Mouse (Mus musculus) limb, embryonic 14.5 days (tissue): ENCODE measurements at regions not wholly inside any gene's neighbourhood (a gene's known extent, or its start where the extent isn't known, plus 50 kb on each side); places are given as distances from the start of the nearest gene placed in this dataset.
A peak's percentile ranks its signal among the peaks of the same experiment; 100 is the strongest.

ENCODE experiments used
- ATAC-seq: fragments of 200-750 bp; cut with Nextera tagmentation; 2 replicates; pipeline ENCODE4 v1.8.0; 2017; ENCODE audit warnings: low read depth, moderate number of reproducible peaks, moderate TSS enrichment; ENCODE audit not compliant: low FRiP score
- DNase-seq: peaks from one replicate; pipeline ENCODE4 v3.0.0-alpha.2; 2015; ENCODE audit warnings: low spot score
- H3K27ac ChIP-seq: fragments of 300-500 bp; sonication (generic); replicated peaks from 2 replicates; pipeline ENCODE4 v1.5.1; 2014; ENCODE audit warnings: low read depth, mild to moderate bottlenecking, low read length, moderate library complexity, mixed read lengths
- H3K27me3 ChIP-seq: fragments of 300-500 bp; sonication (generic); 2 replicates; pipeline ENCODE4 v1.6.1; 2014; ENCODE audit warnings: low read length, mixed read lengths; ENCODE audit not compliant: control insufficient read depth, insufficient read depth
- H3K36me3 ChIP-seq: fragments of 300-500 bp; sonication (generic); 2 replicates; pipeline ENCODE4 v1.6.1; 2014; ENCODE audit warnings: mild to moderate bottlenecking, low read length, moderate library complexity, mixed read lengths; ENCODE audit not compliant: control insufficient read depth, insufficient read depth
- H3K4me1 ChIP-seq: fragments of 300-500 bp; sonication (generic); 2 replicates; pipeline ENCODE4 v1.6.1; 2014; ENCODE audit warnings: antibody characterized with exemption, low read length, mixed read lengths; ENCODE audit not compliant: control insufficient read depth, insufficient read depth
- H3K4me2 ChIP-seq: fragments of 300-500 bp; sonication (generic); replicated peaks from 2 replicates; pipeline ENCODE4 v1.6.1; 2014; ENCODE audit warnings: low read depth, mild to moderate bottlenecking, low read length, moderate library complexity; ENCODE audit not compliant: severe bottlenecking
- H3K4me3 ChIP-seq: fragments of 300-500 bp; sonication (generic); replicated peaks from 2 replicates; pipeline ENCODE4 v1.5.1; 2014; ENCODE audit warnings: low read length
- H3K9ac ChIP-seq: fragments of 300-500 bp; sonication (generic); 2 replicates; pipeline ENCODE4 v1.6.1; 2014; ENCODE audit warnings: mild to moderate bottlenecking, low read depth, low read length, moderate library complexity; ENCODE audit not compliant: severe bottlenecking
- H3K9me3 ChIP-seq: fragments of 300-500 bp; sonication (generic); 2 replicates; pipeline ENCODE4 v1.6.1; 2016; ENCODE audit warnings: low read length; ENCODE audit not compliant: control insufficient read depth
- POLR2A ChIP-seq: fragments of 200-500 bp; IDR thresholded peaks from 2 replicates; pipeline ENCODE4 v1.8.0; 2012; ENCODE audit warnings: inconsistent platforms, mild to moderate bottlenecking, moderate library complexity, borderline replicate concordance; ENCODE audit not compliant: insufficient read depth, insufficient read length; ENCODE audit errors: extremely low read depth
- WGBS: fragments of 180-500 bp; shearing (Covaris S2); extraction: QIAGEN DNeasy Blood & Tissue Kit; methylation state at CpG from one replicate; pipeline ENCODE4 v1.1.7; 2014; 5-methylcytosine and 5-hydroxymethylcytosine counted together

GRCm38 (mm10) chr5:46740034-46740582, 882.7 kb upstream of the Lcorl start:
- Histone ChIP-seq H3K27me3 (no peaks in the 10 kb centered on the region), H3K9ac (no peak overlapping the region), H3K9me3 (no peaks in the 10 kb centered on the region), H3K27ac (no peak overlapping the region), H3K4me1 (0 out of 2 replicates have a peak, but pooled peaks cover 3% of the 10 kb centered on the region), H3K4me2 (no peak overlapping the region), H3K4me3 (no peak overlapping the region), H3K36me3 (no peaks in the 10 kb centered on the region)
- no peak for DNase-seq
- 40% methylated on average over 2 of the region's 2 CpGs for WGBS
- ATAC-seq = no peak
- no peak for TF ChIP-seq POLR2A

- Histone ChIP-seq H3K27me3 (no peaks in the 10 kb centered on the region), H3K4me3 (no peak overlapping the region), H3K9me3 (no peaks in the 10 kb centered on the region), H3K9ac (no peak overlapping the region), H3K36me3 (no peaks in the 10 kb centered on the region), H3K4me2 (no peak overlapping the region), H3K27ac (no peak overlapping the region), H3K4me1 (peaks cover 7% of the 10 kb centered on the region; the same call in 1 of the 2 replicates)
- 60% methylated on average over 3 of the region's 3 CpGs for WGBS
- no peak for ATAC-seq
- DNase-seq = peak; percentile 21
- no peak for TF ChIP-seq POLR2A
Measured at GRCm38 (mm10) chr5:46732510-46732909, 875.1 kb upstream of the Lcorl start.

- Histone ChIP-seq H3K4me2 (no peak overlapping the region), H3K36me3 (no peaks in the 10 kb centered on the region), H3K9me3 (no peaks in the 10 kb centered on the region), H3K4me1 (peaks cover 7% of the 10 kb centered on the region; the same call in 1 of the 2 replicates), H3K27me3 (no peaks in the 10 kb centered on the region), H3K4me3 (no peak overlapping the region), H3K27ac (no peak overlapping the region), H3K9ac (no peak overlapping the region)
- ATAC-seq = no peak
- no peak for TF ChIP-seq POLR2A
- no peak for DNase-seq
- WGBS = 44% methylated on average over 5 of the region's 5 CpGs
Measured at GRCm38 (mm10) chr5:46732025-46732424, 874.6 kb upstream of the Lcorl start.

GRCm38 (mm10) chr5:46731297-46731696, 873.9 kb upstream of the Lcorl start:
- no peak overlapping the region for H3K4me2 ChIP-seq
- WGBS = 38% methylated on average over 3 of the region's 3 CpGs
- ATAC-seq (no peak), DNase-seq (no peak)
- no peaks in the 10 kb centered on the region for H3K36me3 ChIP-seq
- H3K9me3 ChIP-seq = no peaks in the 10 kb centered on the region
- H3K9ac ChIP-seq = no peak overlapping the region
- peaks cover 7% of the 10 kb centered on the region; the same call in 1 of the 2 replicates for H3K4me1 ChIP-seq
- H3K27me3 ChIP-seq = no peaks in the 10 kb centered on the region
- no peak overlapping the region for H3K4me3 ChIP-seq
- no peak overlapping the region for H3K27ac ChIP-seq
- no peak for TF ChIP-seq POLR2A

- ATAC-seq (no peak), DNase-seq (no peak)
- 58% methylated on average over 3 of the region's 3 CpGs for WGBS
- no peaks in the 10 kb centered on the region for H3K4me1 ChIP-seq
- no peaks in the 10 kb centered on the region for H3K36me3 ChIP-seq
- H3K4me2 ChIP-seq = no peak overlapping the region
- H3K9me3 ChIP-seq = no peaks in the 10 kb centered on the region
- H3K27ac ChIP-seq = no peak overlapping the region
- H3K9ac ChIP-seq = no peak overlapping the region
- no peaks in the 10 kb centered on the region for H3K27me3 ChIP-seq
- H3K4me3 ChIP-seq = no peak overlapping the region
- TF ChIP-seq POLR2A = no peak
Measured at GRCm38 (mm10) chr5:46709596-46709995, 852.2 kb upstream of the Lcorl start.
